Mouse (Mus musculus) midbrain, embryonic 10.5 days (tissue): ENCODE measurements around the gene Relb. TPM values are rescaled to one million over a fixed set of nuclear protein-coding genes. Genes with fewer than 3 reads are reported as not detected.

Experiments
- DNase-seq: peaks from one replicate; pipeline ENCODE4 v3.0.0-alpha.2; 2017; ENCODE audit warnings: low spot score
- H3K27ac ChIP-seq: fragments of 300-500 bp; sonication (generic); replicated peaks from 2 replicates; pipeline ENCODE4 v1.5.1; 2016; ENCODE audit warnings: mild to moderate bottlenecking
- H3K27me3 ChIP-seq: fragments of 300-500 bp; sonication (generic); 2 replicates; pipeline ENCODE4 v1.6.1; 2016; ENCODE audit warnings: low read depth, mild to moderate bottlenecking; ENCODE audit not compliant: poor library complexity, severe bottlenecking
- H3K36me3 ChIP-seq: fragments of 300-500 bp; sonication (generic); 2 replicates; pipeline ENCODE4 v1.6.1; 2016; ENCODE audit warnings: mild to moderate bottlenecking, moderate library complexity
- H3K4me1 ChIP-seq: fragments of 300-500 bp; sonication (generic); 2 replicates; pipeline ENCODE4 v1.6.1; 2016
- H3K4me3 ChIP-seq: fragments of 300-500 bp; sonication (generic); 2 replicates; pipeline ENCODE4 v1.5.1; 2016; ENCODE audit warnings: mild to moderate bottlenecking, moderate library complexity
- H3K9me3 ChIP-seq: fragments of 300-500 bp; sonication (generic); replicated peaks from 2 replicates; pipeline ENCODE4 v1.6.1; 2016; ENCODE audit warnings: mild to moderate bottlenecking
- WGBS: fragments of 180-500 bp; shearing (Covaris S2); methylation state at CpG from one replicate; pipeline ENCODE4 v1.1.7; 2016; 5-methylcytosine and 5-hydroxymethylcytosine counted together
- polyA plus RNA-seq: library from polyadenylated mRNA; unstranded; fragments of >200 nt; fragmentation: Nextera tagmentation; extraction: Ambion mirVana; gene quantifications from 2 replicates; pipeline ENCODE4 v1.2.1, GENCODE M21; 2016

The Relb gene
- 3.8 and 4.7 TPM in 2 replicates for polyA plus RNA-seq

GRCm38 (mm10) chr7:19629361-19629734, at the start of gene Relb:
Relb (minus strand) TSS chr7:19629438.
- Histone ChIP-seq H3K4me1 (peaks cover 15% of the 10 kb centered on the region), H3K4me3 (peak within 1 kb of the TSS; percentile 79), H3K9me3 (no peaks in the 10 kb centered on the region), H3K27me3 (peaks cover 4% of the 10 kb centered on the region; the same call in 1 of the 2 replicates), H3K36me3 (peaks cover 27% of the 10 kb centered on the region), H3K27ac (peak within 1 kb of the TSS; percentile 64)
- DNase-seq: peak; percentile 91
- WGBS: under 1% methylated on average over 38 of the region's 41 CpGs

GRCm38 (mm10) chr7:19678901-19679300, 49.7 kb upstream of the Relb start:
- Histone ChIP-seq H3K36me3 (no peaks in the 10 kb centered on the region), H3K4me1 (no peaks in the 10 kb centered on the region), H3K27me3 (no peaks in the 10 kb centered on the region), H3K27ac (no peak overlapping the region), H3K4me3 (no peak overlapping the region), H3K9me3 (no peaks in the 10 kb centered on the region)
- DNase-seq: no peak
- WGBS: 94% methylated on average over 3 of the region's 3 CpGs

- Histone ChIP-seq H3K9me3 (no peaks in the 10 kb centered on the region), H3K27ac (no peak within 1 kb of the TSS), H3K27me3 (no peaks in the 10 kb centered on the region), H3K4me3 (no peak within 1 kb of the TSS), H3K36me3 (no peaks in the 10 kb centered on the region), H3K4me1 (no peaks in the 10 kb centered on the region)
- DNase-seq: no peak
- 83% methylated on average over 8 of the region's 8 CpGs for WGBS
These were observed 48.6 kb upstream of the Relb start, which contains the start of gene Apoc2 for GRCm38 (mm10) chr7:19677872-19678271. Apoc2 (minus strand) TSS chr7:19677941.

- no peak for DNase-seq
- Histone ChIP-seq H3K4me1 (no peaks in the 10 kb centered on the region), H3K27ac (no peak overlapping the region), H3K27me3 (no peaks in the 10 kb centered on the region), H3K9me3 (no peaks in the 10 kb centered on the region), H3K4me3 (no peak overlapping the region), H3K36me3 (no peaks in the 10 kb centered on the region)
- 70% methylated on average over 1 of the region's 1 CpGs for WGBS
These were observed 47.4 kb upstream of the Relb start for GRCm38 (mm10) chr7:19676662-19677061.

GRCm38 (mm10) chr7:19675824-19676223, 46.6 kb upstream of the Relb start:
- 84% methylated on average over 10 of the region's 10 CpGs for WGBS
- Histone ChIP-seq H3K27me3 (no peaks in the 10 kb centered on the region), H3K4me3 (no peak overlapping the region), H3K36me3 (no peaks in the 10 kb centered on the region), H3K4me1 (no peaks in the 10 kb centered on the region), H3K27ac (no peak overlapping the region), H3K9me3 (no peaks in the 10 kb centered on the region)
- DNase-seq: no peak

GRCm38 (mm10) chr7:19673083-19673699, 44.0 kb upstream of the Relb start:
- WGBS: 73% methylated on average over 14 of the region's 14 CpGs
- H3K27me3 ChIP-seq: no peaks in the 10 kb centered on the region

GRCm38 (mm10) chr7:19671511-19671910, 42.3 kb upstream of the Relb start:
- Histone ChIP-seq H3K36me3 (no peaks in the 10 kb centered on the region), H3K9me3 (no peaks in the 10 kb centered on the region), H3K4me3 (no peak overlapping the region), H3K27ac (no peak overlapping the region), H3K4me1 (peaks cover 10% of the 10 kb centered on the region), H3K27me3 (no peaks in the 10 kb centered on the region)
- WGBS: 76% methylated on average over 10 of the region's 10 CpGs
- no peak for DNase-seq

More at GRCm38 (mm10) chr7:19673083-19673699, 44.0 kb upstream of the Relb start:
- DNase-seq: no peak
- Histone ChIP-seq H3K4me3 (no peak overlapping the region), H3K27ac (no peak overlapping the region), H3K9me3 (no peaks in the 10 kb centered on the region), H3K4me1 (peaks cover 10% of the 10 kb centered on the region), H3K36me3 (no peaks in the 10 kb centered on the region)

GRCm38 (mm10) chr7:19668947-19669721, 39.9 kb upstream of the Relb start:
- peak overlapping the region; percentile 59 for H3K27ac ChIP-seq
- peak overlapping the region; percentile 35 for H3K4me3 ChIP-seq
- 11% methylated on average over 10 of the region's 10 CpGs for WGBS

GRCm38 (mm10) chr7:19667434-19667833, 38.2 kb upstream of the Relb start:
- 0 out of 2 replicates have a peak, but pooled peaks cover 3% of the 10 kb centered on the region for H3K9me3 ChIP-seq
- H3K36me3 ChIP-seq: peaks cover 4% of the 10 kb centered on the region
- DNase-seq: no peak
- H3K27ac ChIP-seq: no peak overlapping the region
- no peak overlapping the region for H3K4me3 ChIP-seq
- 81% methylated on average over 2 of the region's 2 CpGs for WGBS
- no peaks in the 10 kb centered on the region for H3K27me3 ChIP-seq
- peaks cover 33% of the 10 kb centered on the region for H3K4me1 ChIP-seq

More at GRCm38 (mm10) chr7:19668947-19669721, 39.9 kb upstream of the Relb start:
- DNase-seq: peak; percentile 87
- Histone ChIP-seq H3K4me1 (peaks cover 19% of the 10 kb centered on the region), H3K36me3 (no peaks in the 10 kb centered on the region), H3K27me3 (no peaks in the 10 kb centered on the region), H3K9me3 (0 out of 2 replicates have a peak, but pooled peaks cover 3% of the 10 kb centered on the region)

GRCm38 (mm10) chr7:19666750-19667149, 37.5 kb upstream of the Relb start:
- 0 out of 2 replicates have a peak, but pooled peaks cover 3% of the 10 kb centered on the region for H3K9me3 ChIP-seq

GRCm38 (mm10) chr7:19664955-19665841, 36.0 kb upstream of the Relb start, which contains the start of gene Clptm1:
Clptm1 (minus strand) TSS chr7:19665033.
- H3K9me3 ChIP-seq: 0 out of 2 replicates have a peak, but pooled peaks cover 3% of the 10 kb centered on the region
- H3K27me3 ChIP-seq: no peaks in the 10 kb centered on the region
- peaks cover 33% of the 10 kb centered on the region for H3K4me1 ChIP-seq
- peak within 1 kb of the TSS; percentile 99 for H3K4me3 ChIP-seq
- peak; percentile 98 for DNase-seq
- peak within 1 kb of the TSS; percentile 92 for H3K27ac ChIP-seq
- peaks cover 26% of the 10 kb centered on the region for H3K36me3 ChIP-seq
- WGBS: under 1% methylated on average over 63 of the region's 63 CpGs

More at GRCm38 (mm10) chr7:19666750-19667149, 37.5 kb upstream of the Relb start:
- peaks cover 33% of the 10 kb centered on the region for H3K4me1 ChIP-seq
- H3K27me3 ChIP-seq: no peaks in the 10 kb centered on the region
- no peak for DNase-seq
- 66% methylated on average over 3 of the region's 3 CpGs for WGBS
- H3K27ac ChIP-seq: no peak overlapping the region
- H3K36me3 ChIP-seq: peaks cover 11% of the 10 kb centered on the region
- H3K4me3 ChIP-seq: no peak overlapping the region

- Histone ChIP-seq H3K36me3 (peaks cover 33% of the 10 kb centered on the region), H3K4me3 (peak overlapping the region; percentile 99), H3K27ac (peak overlapping the region; percentile 92), H3K9me3 (0 out of 2 replicates have a peak, but pooled peaks cover 3% of the 10 kb centered on the region), H3K27me3 (no peaks in the 10 kb centered on the region), H3K4me1 (peaks cover 29% of the 10 kb centered on the region)
- DNase-seq: no peak
- WGBS: under 1% methylated on average over 37 of the region's 37 CpGs
These were observed 35.3 kb upstream of the Relb start for GRCm38 (mm10) chr7:19664455-19664954.
